Mouse (Mus musculus) midbrain, postnatal 0 days (tissue): Measurements from ENCODE around the gene Igfn1. TPM values are rescaled to one million over a fixed set of nuclear protein-coding genes. Genes with fewer than 3 reads are reported as not detected.

ENCODE experiments used
- ATAC-seq: fragments of 200-750 bp; cut with Nextera tagmentation; 2 replicates; pipeline ENCODE4 v1.8.0; 2017; ENCODE audit warnings: moderate number of reproducible peaks, mild to moderate bottlenecking, moderate TSS enrichment, moderate library complexity; ENCODE audit not compliant: low FRiP score
- DNase-seq: peaks from one replicate; pipeline ENCODE4 v3.0.0-alpha.2; 2015; ENCODE audit warnings: low spot score
- H3K27ac ChIP-seq: fragments of 300-500 bp; sonication (generic); 2 replicates; pipeline ENCODE4 v1.5.1; 2014; ENCODE audit warnings: low read depth, mild to moderate bottlenecking, low read length, mixed read lengths
- H3K27me3 ChIP-seq: fragments of 300-500 bp; sonication (generic); 2 replicates; pipeline ENCODE4 v1.6.1; 2014; ENCODE audit warnings: low read length, control low read depth, mixed read lengths; ENCODE audit not compliant: insufficient read depth
- H3K36me3 ChIP-seq: fragments of 300-500 bp; sonication (generic); 2 replicates; pipeline ENCODE4 v1.6.1; 2014; ENCODE audit warnings: low read length, control low read depth, mixed read lengths; ENCODE audit not compliant: insufficient read depth
- H3K4me1 ChIP-seq: fragments of 300-500 bp; sonication (generic); 2 replicates; pipeline ENCODE4 v1.6.1; 2014; ENCODE audit warnings: mild to moderate bottlenecking, control low read depth, antibody characterized with exemption, low read length, mixed read lengths; ENCODE audit not compliant: insufficient read depth
- H3K4me2 ChIP-seq: fragments of 300-500 bp; sonication (generic); 2 replicates; pipeline ENCODE4 v1.6.1; 2014; ENCODE audit warnings: low read depth, mild to moderate bottlenecking, low read length, mixed read lengths; ENCODE audit not compliant: poor library complexity, severe bottlenecking
- H3K4me3 ChIP-seq: fragments of 300-500 bp; sonication (generic); 2 replicates; pipeline ENCODE4 v1.5.1; 2014; ENCODE audit warnings: low read depth, mild to moderate bottlenecking, low read length, moderate library complexity
- H3K9ac ChIP-seq: fragments of 300-500 bp; sonication (generic); replicated peaks from 2 replicates; pipeline ENCODE4 v1.6.1; 2014; ENCODE audit warnings: mild to moderate bottlenecking, low read length, moderate library complexity, mixed read lengths; ENCODE audit not compliant: poor library complexity, severe bottlenecking
- H3K9me3 ChIP-seq: fragments of 300-500 bp; sonication (generic); 2 replicates; pipeline ENCODE4 v1.6.1; 2016; ENCODE audit warnings: low read length, control low read depth
- CTCF ChIP-seq: IDR thresholded peaks from 2 replicates; pipeline ENCODE4 v1.5.1; 2016; ENCODE audit warnings: antibody characterized with exemption, mild to moderate bottlenecking
- WGBS: fragments of 180-500 bp; shearing (Covaris S2); extraction: QIAGEN DNeasy Blood & Tissue Kit; methylation state at CpG from one replicate; pipeline ENCODE4 v1.1.7; 2014; 5-methylcytosine and 5-hydroxymethylcytosine counted together
- polyA plus RNA-seq: library from polyadenylated mRNA; unstranded; fragments of >200 nt; fragmentation: Nextera tagmentation; extraction: Ambion mirVana; gene quantifications from 2 replicates; pipeline ENCODE4 v1.2.1, GENCODE M21; 2015
- total RNA-seq: library from RNA; depleted of rRNA; stranded (reverse); fragments of >200 nt; gene quantifications from 2 replicates; pipeline ENCODE4 v1.2.3, GENCODE M21; 2014

Igfn1 gene
- total and polyA plus RNA-seq, 2 experiments from 2014 or later = 0.22 TPM; not detected in 1

DNA sequence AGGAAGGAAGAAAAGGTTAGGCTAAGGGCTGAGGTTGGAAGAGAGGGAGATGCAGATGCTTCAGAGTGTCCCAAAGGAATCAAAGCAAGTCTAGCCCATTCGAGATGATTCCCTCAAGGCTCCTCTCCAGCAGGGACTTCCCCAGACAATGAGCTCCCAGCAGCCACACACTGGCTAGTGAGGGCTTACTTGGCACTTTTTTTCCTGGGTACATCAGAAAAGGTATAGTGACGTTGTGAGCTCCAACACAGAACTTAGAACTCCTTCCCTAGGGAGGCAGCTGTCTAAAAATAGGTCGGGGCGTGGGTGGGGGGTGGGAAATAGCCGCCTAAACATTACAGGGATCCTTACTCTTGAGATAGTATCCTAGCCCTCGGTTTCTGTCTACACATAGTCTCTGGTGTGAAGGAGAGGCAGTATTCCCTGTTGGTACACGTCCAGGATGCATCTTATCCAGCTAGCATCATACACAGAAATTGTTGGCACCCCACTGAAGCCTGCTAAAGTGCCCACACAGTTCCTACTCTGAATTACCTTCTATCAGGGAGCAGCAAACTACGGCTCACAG lies 6.3 kb downstream of the Igfn1 start:
- H3K27me3 ChIP-seq = no peaks in the 10 kb centered on the region
- DNase-seq = no peak
- TF ChIP-seq CTCF = no peak
- no peaks in the 10 kb centered on the region for H3K36me3 ChIP-seq
- H3K4me1 ChIP-seq = no peaks in the 10 kb centered on the region
- no peak overlapping the region for H3K9ac ChIP-seq
- ATAC-seq = no peak
- WGBS = 56% methylated on average over 8 of the region's 8 CpGs
- no peak overlapping the region for H3K4me2 ChIP-seq
- no peak overlapping the region for H3K4me3 ChIP-seq
- no peak overlapping the region for H3K27ac ChIP-seq
- no peaks in the 10 kb centered on the region for H3K9me3 ChIP-seq

DNA sequence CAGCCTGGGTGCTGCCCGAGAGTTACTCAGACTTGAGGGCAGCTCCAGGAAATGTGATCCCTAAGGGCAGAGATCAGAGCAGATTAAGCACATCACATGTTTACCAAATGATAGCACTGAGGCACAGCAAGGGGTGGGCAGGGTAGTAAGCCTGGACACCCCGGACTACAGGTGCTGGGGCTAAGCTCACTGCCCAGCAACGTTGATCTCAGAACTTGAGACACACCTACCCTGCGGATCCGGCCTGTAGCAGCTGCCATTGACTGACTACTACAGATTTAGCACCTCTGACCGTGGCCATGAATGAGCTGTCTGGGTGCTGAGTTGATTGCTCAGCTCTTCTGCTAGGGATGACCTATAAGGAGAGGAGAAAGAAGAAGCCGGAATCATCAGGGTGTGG lies 8.6 kb downstream of the Igfn1 start:
- no peak for ATAC-seq
- Histone ChIP-seq H3K9me3 (no peaks in the 10 kb centered on the region), H3K36me3 (no peaks in the 10 kb centered on the region), H3K4me3 (no peak overlapping the region), H3K27me3 (no peaks in the 10 kb centered on the region), H3K27ac (no peak overlapping the region), H3K4me2 (no peak overlapping the region), H3K9ac (no peak overlapping the region), H3K4me1 (no peaks in the 10 kb centered on the region)
- no peak for TF ChIP-seq CTCF
- 73% methylated on average over 7 of the region's 7 CpGs for whole genome bisulfite sequencing
- DNase-seq = no peak

DNA sequence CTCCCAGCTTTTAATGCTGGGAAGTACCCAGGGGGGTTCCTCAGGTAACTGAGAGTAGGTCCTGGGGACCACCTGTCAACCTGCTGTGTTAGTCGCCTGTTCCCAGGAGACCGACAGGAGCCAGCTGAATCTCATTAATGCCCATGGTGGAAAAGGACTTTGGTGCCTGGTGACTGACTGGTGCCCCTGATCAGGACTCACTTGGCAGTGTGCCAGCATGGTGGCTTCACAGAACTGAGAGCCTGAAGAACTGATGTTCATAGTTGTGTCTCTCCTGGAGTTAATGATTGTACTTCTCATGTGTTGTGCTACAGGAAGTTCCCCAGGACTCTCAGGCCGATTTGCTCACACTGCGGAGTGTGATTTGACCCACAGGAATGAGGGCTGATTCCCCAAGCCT lies 12.7 kb downstream of the Igfn1 start:
- DNase-seq (no peak), ATAC-seq (no peak)
- Histone ChIP-seq H3K4me1 (no peaks in the 10 kb centered on the region), H3K9ac (no peak overlapping the region), H3K27me3 (no peaks in the 10 kb centered on the region), H3K9me3 (peaks cover 4% of the 10 kb centered on the region), H3K4me3 (no peak overlapping the region), H3K36me3 (no peaks in the 10 kb centered on the region), H3K27ac (no peak overlapping the region), H3K4me2 (no peak overlapping the region)
- 78% methylated on average over 4 of the region's 4 CpGs for WGBS
- TF ChIP-seq CTCF = no peak

DNA sequence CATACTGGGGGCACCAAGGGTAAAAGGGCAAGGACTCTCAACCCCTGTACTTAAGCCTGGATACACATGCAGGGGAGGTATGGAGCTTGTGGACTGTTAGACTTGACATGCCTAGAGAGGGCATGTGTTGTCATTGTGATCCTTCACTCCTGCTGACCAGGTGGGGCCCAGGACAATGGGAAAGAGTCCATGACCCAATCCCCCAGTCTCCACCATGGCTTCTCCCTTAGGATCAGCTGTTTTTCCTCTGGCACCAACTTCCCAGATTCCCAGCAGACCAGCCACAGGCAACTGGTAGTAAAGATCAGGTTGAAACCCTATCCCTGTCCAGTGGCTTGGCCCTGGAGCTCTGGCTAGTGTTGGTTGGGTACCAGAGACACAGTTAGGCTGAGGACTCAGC lies 16.3 kb downstream of the Igfn1 start:
- Histone ChIP-seq H3K4me3 (no peak overlapping the region), H3K27me3 (no peaks in the 10 kb centered on the region), H3K36me3 (no peaks in the 10 kb centered on the region), H3K4me2 (no peak overlapping the region), H3K9ac (no peak overlapping the region), H3K4me1 (no peaks in the 10 kb centered on the region), H3K9me3 (peaks cover 4% of the 10 kb centered on the region), H3K27ac (no peak overlapping the region)
- DNase-seq (no peak), ATAC-seq (no peak)
- no peak for TF ChIP-seq CTCF

DNA sequence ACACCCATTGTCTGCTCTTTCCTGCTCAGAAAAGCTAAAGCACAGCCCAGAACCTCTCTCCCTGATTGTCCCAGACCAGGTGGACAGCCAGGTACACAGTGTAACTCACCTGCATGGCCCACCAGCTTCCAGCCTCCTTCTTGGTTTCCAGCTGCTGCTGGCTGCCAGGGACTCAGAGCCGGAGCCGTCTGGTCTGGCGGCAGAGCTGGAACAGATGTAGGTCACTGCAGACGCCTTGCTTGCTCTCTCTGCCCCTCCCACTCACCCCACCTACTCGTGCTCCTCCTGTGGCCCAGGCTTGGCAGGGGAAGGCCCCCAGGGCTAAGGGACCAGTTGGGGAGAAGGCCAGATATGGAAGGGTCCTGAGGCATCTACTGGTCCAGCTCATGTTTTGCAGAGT lies 22.0 kb downstream of the Igfn1 start:
- Histone ChIP-seq H3K4me3 (no peak overlapping the region), H3K9me3 (no peaks in the 10 kb centered on the region), H3K27me3 (no peaks in the 10 kb centered on the region), H3K36me3 (no peaks in the 10 kb centered on the region), H3K27ac (no peak overlapping the region), H3K9ac (no peak overlapping the region), H3K4me1 (no peaks in the 10 kb centered on the region), H3K4me2 (no peak overlapping the region)
- TF ChIP-seq CTCF = no peak
- no peak for ATAC-seq
- DNase-seq = no peak
- 53% methylated on average over 5 of the region's 5 CpGs for WGBS

GRCm38 (mm10) chr1:135972576-135972975 lies 33.6 kb downstream of the Igfn1 start:
- no peaks in the 10 kb centered on the region for H3K9me3 ChIP-seq
- H3K4me2 ChIP-seq = no peak overlapping the region
- no peak overlapping the region for H3K27ac ChIP-seq
- no peak for DNase-seq
- no peak overlapping the region for H3K9ac ChIP-seq
- no peak for ATAC-seq
- TF ChIP-seq CTCF = no peak
- H3K4me3 ChIP-seq = no peak overlapping the region
- H3K4me1 ChIP-seq = no peaks in the 10 kb centered on the region
- WGBS = 93% methylated on average over 3 of the region's 3 CpGs
- no peaks in the 10 kb centered on the region for H3K36me3 ChIP-seq
- no peaks in the 10 kb centered on the region for H3K27me3 ChIP-seq
